Mouse (Mus musculus) heart, postnatal 10 days (tissue): ENCODE data around the gene Zfp952. TPM values are rescaled to one million over a fixed set of nuclear protein-coding genes. Genes with fewer than 3 reads are reported as not detected.
A peak's percentile ranks its signal among the peaks of the same experiment; 100 is the strongest.
"Not testable (repeated sequence)": the region's sequence is repeated elsewhere in the genome, so short reads cannot be mapped to it uniquely, and the experiment has no call there.

ENCODE experiments used
- DNase-seq, 2 experiments: peaks; one replicate each; pipeline ENCODE4 v3.0.0; 2021
- intact Hi-C: fragments of 180-260 bp; cut with DNase I; formaldehyde crosslinking; loops from one replicate; pipeline ENCODE4 v1.15.1; 2025
- total RNA-seq, 2 experiments: library from RNA; stranded (reverse); gene quantifications; 2 replicates each; pipeline ENCODE4 v1.2.3; 2021

The Zfp952 gene
- total RNA-seq, result 1 to 10 TPM; 7.9 to 8.5 TPM

DNA sequence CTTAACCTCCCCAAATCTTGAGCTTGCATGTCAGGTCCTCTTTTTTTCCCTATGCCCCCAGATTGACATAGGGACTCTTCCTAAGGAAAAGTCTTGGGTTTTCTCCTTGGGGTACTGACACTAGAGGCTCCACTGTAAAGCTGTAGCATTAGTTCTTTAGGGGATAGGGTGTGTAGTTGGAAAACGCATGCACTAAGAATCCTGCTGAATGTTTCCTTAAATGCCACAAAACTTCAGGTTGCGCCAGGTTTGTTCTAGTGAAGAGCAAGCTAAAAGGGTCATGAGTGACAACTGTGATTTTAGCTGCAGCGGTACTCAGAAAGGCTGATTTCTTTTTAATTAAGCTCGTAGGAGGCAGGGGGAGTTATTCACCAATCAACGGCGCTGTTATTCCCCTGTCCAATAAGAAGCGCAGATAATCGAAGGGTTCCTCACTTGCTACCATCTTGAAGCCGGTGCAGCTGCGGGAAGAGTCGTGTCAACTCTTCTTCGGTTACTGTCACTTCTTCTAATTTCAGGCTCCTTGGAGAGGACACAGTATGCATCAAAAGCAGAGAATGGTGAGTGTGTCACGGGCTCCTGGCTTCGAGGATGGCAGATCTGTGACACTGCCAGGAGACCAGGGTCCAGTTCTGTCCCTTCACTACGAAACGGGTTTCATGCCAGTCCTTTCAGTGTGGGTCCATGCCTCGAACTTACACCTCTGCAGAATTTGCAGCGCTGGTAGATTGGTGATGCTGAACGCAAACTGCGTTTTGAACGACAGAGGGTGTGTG, at the start of gene Zfp952:
Gene Zfp952, plus strand, starts transcription at position 431 of the 776 bp plus-strand sequence.
- intact Hi-C loops, result no loop called here
- peak; percentile 93 for DNase-seq

DNA sequence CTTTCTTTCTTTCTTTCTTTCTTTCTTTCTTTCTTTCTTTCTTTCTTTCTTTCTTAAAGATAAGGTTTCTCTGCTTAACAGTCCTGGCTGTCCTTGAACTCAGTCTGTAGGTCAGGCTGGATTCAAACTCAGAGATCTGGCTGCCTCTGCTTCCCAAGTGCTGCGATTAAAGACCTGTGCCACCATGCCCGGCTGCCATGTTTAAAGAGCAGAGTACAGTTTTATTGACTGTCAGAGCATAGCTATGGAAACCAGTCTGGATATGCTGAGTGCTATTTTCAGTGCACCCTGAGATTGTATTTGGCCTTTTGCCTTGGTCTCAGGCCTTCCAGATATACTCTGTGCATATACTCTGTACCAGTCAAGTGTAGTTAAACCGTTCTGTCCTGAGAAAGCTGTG, 49.3 kb upstream of the Zfp952 start:
- peak; percentile 18 to 28 for DNase-seq

DNA sequence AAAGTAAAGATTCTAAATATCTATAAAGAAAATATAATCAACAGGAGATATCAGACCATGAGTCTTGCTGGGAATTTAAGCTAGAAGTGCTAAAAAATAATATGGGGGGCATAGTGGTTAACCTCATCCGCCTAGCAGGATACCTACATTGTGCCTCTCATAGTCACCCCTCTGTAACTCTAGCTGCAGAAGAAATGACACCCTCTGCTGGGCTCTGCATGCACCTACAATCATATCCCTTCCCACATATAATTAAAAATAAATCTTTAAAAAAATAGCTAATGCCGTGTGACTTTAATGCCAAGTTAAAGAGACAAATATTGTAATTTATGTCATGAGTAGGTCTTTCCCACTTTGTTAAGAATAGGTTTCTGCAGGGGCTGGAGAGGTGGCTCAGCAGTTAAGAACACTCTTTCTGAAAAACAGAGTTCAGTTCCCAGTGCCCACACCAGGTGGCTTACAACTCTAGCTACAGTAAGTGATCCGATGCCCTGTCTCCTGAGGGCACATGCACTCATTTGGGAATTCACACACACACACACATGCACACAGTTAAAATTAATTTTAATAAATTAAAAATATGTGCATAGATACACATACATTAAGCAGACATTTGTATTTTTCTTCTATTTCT, 48.4 kb upstream of the Zfp952 start:
- intact Hi-C loops, result no loop called here
- no peak for DNase-seq

More for the DNA sequence above, 49.3 kb upstream of the Zfp952 start:
- intact Hi-C loops, result no loop called here

DNA sequence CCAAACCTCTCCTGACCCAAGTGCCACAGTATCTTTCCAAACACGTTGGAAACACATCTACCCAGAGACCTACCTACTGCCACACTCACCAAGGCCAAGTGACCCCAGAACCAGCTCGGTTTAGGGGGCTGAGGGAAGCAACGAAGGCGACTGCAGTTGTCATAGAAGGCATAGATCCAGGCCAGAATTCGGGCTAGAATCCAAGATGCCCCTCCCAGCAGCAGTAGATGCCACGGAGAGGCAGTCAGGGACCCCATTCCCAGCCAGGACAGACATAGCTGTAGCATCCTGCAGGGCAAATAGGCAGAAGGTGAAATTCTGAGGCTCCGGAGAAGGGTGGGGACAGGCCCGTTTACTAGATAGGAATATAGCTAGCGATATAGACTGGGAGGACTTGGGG, 46.2 kb upstream of the Zfp952 start:
- intact Hi-C loops, result no loop called here
- no peak for DNase-seq

- intact Hi-C loops, result no loop called here
- peak; percentile 99 to 100 for DNase-seq
Observed at GRCm38 (mm10) chr17:32947215-32947914, 45.6 kb upstream of the Zfp952 start, which contains the start of gene Cyp4f13. Gene Cyp4f13, minus strand, starts transcription at chr17:32947402.

DNA sequence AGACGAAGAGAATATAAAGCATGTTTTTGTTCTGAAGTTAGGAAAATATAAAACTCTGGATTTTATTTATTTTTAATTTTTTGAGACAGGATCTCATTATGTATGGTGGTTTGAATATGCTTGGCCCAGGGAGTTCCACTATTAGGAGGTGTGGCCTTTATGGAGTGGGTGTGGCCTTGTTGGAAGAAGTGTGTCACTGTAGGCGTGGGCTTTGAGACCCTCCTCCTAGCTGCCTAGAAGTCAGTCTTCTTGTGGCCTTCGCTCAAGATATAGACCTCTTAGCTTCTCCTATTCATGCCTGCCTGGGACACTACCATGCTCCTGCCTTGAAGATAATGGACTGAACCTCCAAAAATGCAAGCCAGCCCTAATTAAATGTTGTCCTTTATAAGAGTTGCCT, 42.8 kb upstream of the Zfp952 start:
- no peak for DNase-seq
- intact Hi-C loops, result loop anchor here (5.0 kb wide), 2 partner anchors 163 to 313 kb away; partner anchors contain the start of gene Zfp871

DNA sequence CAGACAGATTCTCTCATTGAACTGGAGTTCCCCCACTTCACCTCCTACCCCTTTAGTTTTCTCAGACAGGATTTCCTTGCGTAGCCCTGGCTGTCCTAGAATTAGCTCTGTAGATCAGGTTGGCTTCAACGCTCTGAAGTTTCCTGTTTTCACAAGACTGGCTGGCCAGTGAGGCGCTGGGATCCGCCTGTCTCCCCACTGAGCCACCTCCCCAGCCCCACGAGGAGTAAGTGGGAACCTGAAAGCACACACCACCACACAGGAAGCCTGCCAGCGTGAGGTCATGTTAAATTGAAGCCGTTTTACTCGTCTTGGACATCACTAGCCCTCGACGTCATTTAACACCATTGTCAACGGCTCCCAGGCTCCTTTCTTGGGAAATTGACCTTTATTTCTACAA, 41.9 kb upstream of the Zfp952 start:
- DNase-seq, result no peak
- intact Hi-C loops, result loop anchor here (1.0 to 5.0 kb wide), 3 partner anchors 47 to 314 kb away; partner anchors contain the start of gene Zfp871

GRCm38 (mm10) chr17:32951441-32951840, 41.5 kb upstream of the Zfp952 start:
- DNase-seq, result peak; percentile 82 to 91
- intact Hi-C loops, result loop anchor here (1.0 to 5.0 kb wide), 3 partner anchors 47 to 314 kb away; partner anchors contain the start of gene Zfp871

DNA sequence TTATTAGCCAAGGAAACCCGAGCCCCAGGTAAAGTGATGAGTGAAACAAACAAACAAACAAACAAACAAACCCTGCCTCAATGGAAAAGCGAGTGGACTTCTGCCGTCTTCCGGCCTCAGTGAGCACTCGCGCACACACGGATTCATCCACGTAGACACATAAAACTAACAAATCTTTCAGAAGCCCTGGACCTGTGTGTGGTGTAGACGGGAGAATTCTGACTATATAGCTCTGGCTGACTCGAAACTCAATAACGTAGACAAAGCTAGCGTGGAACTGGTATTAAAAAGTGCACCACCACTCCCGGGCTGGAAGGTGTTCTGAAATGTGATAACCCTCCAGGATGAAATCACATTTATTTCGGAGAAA, 27.7 kb upstream of the Zfp952 start:
- intact Hi-C loops, result loop anchor here (5.0 kb wide), 1 partner anchor 183 kb away; no protein-coding TSS in a partner anchor
- no peak for DNase-seq

DNA sequence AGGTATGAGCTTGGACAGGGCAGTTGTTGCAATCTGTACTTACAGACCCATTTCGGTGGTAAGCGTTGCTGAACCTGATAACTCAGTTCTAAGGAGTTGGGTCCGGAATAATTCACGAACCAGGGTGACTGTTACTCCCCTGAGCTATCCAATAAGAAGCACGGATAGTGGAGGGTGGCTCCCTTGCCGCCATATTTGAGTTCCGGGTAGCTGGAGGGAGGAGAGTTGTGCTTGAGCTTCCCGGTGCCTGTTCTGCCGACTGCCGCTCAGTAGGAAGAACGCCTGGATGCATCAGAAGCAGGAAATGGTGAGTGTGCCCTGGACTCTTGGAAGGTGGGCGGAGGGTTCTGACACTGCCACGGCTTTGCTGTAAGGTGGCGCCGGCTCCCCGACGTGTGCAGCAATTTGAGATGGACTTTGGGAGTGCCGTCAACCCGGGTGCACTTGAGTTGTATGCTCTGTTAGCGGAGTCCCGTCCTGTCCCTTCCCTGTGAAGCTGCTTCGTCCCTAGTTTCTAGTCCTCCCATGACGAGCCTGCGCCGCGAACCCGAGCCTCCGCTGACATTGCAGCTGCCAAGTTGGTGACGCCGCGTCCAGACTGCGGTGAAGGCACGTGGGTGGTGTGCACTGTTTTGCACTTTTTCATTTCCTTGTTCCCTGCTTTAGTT, 27.2 kb upstream of the Zfp952 start, which contains the start of gene Zfp472:
Gene Zfp472, plus strand, starts transcription at position 192 of the 668 bp plus-strand sequence.
- intact Hi-C loops, result loop anchor here (5.0 kb wide), 1 partner anchor 183 kb away; no protein-coding TSS in a partner anchor
- peak; percentile 95 to 96 for DNase-seq

DNA sequence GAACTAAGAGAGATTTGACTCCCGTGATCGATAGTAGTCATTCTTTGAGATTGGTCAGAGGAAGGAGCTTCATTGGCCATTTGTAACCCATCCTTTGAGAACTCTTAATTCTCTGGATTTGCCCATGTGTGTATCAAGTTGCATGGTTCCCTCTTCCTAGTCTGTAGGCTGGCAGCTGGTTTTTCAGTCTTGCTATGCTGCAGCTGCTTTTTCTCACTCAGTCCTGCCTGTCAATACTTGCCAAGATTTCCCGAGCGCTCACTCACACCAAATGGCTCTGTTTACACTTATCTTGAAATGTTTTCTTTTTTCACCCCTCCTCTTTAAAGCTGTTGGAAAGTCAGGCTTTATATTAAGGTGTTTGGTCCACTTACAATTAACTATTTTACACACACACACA, 11.6 kb upstream of the Zfp952 start:
- intact Hi-C loops, result no loop called here
- no peak for DNase-seq

- intact Hi-C loops, result no loop called here
- DNase-seq, result no peak
Observed at GRCm38 (mm10) chr17:32986301-32986700, 6.6 kb upstream of the Zfp952 start.

DNA sequence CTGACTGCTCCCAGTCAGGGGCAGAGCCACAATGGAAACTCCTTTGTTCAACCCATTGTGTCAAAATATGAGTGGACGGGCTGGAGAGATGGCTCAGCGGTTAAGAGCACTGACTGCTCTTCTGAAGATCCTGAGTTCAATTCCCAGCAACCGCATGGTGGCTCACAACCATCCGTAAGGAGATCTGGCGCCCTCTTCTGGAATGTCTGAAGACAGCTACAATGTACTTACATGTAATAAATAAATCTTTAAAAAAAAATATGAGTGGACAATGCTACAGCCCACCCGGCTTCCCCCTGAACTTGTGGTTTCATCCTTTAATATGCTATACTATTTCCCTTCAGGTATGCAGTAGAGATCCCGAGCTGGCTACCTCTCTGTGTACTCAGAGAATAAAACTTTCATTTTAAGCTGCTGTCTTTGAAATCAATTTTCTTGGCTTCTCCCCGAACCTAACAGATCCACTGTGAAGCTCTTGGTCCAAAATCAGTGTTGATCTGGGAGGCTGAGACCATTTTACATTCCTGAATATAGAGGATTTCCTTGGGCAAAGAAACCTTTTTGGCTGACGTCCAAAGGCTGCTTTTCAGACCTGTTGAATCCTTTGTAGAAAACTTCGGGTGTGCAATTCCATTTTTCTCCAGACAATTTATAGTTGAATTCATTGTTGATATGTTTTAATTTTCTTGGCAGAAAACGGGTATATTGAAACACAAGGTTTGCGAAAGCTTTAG, 797 bp upstream of the Zfp952 start:
- intact Hi-C loops, result no loop called here
- DNase-seq, result peak in 1 of 2 experiments; percentile 37

GRCm38 (mm10) chr17:32998492-32998891, 5.6 kb downstream of the Zfp952 start:
- intact Hi-C loops, result no loop called here
- no peak for DNase-seq

GRCm38 (mm10) chr17:33008337-33008736, 15.4 kb downstream of the Zfp952 start:
- no peak for DNase-seq
- intact Hi-C loops, result no loop called here

- intact Hi-C loops, DNase-seq: not testable (repeated sequence)
Observed at GRCm38 (mm10) chr17:33020434-33020833, 27.5 kb downstream of the Zfp952 start.

- no peak for DNase-seq
- intact Hi-C loops, result no loop called here
Observed at GRCm38 (mm10) chr17:33032376-33032775, 39.4 kb downstream of the Zfp952 start.

DNA sequence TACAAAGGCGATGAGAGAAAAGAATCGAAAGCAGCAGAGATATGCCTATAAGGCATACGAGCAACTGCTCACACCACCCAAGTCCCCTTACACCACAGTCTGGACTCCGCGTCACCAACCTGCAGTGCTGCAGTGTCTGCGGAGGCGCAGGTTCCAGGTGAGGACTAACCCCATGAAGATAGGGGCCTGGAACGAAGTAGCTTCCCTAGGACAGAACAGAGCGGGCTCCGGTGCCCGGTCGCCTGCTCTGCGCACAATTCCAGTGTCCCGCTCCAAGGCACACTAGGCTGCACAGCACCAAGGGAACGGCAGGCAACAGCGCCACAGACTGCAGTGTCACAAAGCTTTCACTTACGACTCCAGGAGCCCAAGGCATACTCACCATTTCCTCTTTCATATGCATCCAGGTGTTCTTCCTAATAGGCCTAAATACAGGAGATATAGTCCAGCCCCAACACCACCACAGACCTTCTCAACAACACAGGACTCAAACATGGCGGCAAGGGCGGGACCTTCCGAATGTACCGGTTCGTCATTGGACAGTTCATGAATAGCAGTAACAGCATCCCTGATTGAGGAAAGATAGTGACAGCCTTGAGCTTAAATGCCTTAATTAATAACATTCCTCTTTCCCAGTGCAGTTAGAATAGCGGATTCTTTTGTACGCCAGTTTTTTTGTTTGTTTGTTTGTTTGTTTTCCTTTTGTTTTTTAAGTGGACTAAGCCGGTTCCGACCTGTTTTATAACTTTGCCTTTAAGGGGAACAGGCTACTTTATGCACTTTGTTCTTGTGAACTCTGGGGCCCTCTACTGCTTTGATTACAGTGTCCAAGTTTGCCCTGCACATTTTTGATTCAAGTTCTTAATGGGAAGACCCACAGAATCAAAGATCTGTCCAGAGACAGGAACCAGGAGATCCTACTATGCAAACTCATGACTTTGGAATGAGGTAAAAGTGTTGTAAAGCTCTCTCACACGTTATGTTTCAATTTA, 40.3 kb downstream of the Zfp952 start, which contains the start of gene Zfp763:
Gene Zfp763, minus strand, starts transcription at position 503 of the 992 bp plus-strand sequence.
- DNase-seq, result peak; percentile 85 to 89
- intact Hi-C loops, result no loop called here
